Mouse (Mus musculus) hindbrain, embryonic 12.5 days (tissue): ENCODE results near the gene Parp3. TPM values are rescaled to one million over a fixed set of nuclear protein-coding genes. Genes with fewer than 3 reads are reported as not detected.

Experiments used
- ATAC-seq: fragments of 200-750 bp; cut with Nextera tagmentation; 2 replicates; pipeline ENCODE4 v1.8.0; 2017; ENCODE audit warnings: moderate TSS enrichment; ENCODE audit not compliant: low FRiP score
- H3K27ac ChIP-seq: fragments of 300-500 bp; sonication (generic); 2 replicates; pipeline ENCODE4 v1.5.1; 2016; ENCODE audit warnings: mild to moderate bottlenecking
- H3K27me3 ChIP-seq: fragments of 300-500 bp; sonication (generic); 2 replicates; pipeline ENCODE4 v1.6.1; 2016; ENCODE audit warnings: mild to moderate bottlenecking
- H3K36me3 ChIP-seq: fragments of 300-500 bp; sonication (generic); 2 replicates; pipeline ENCODE4 v1.6.1; 2016; ENCODE audit warnings: mild to moderate bottlenecking
- H3K4me1 ChIP-seq: fragments of 300-500 bp; sonication (generic); 2 replicates; pipeline ENCODE4 v1.6.1; 2016
- H3K4me2 ChIP-seq: fragments of 300-500 bp; sonication (generic); replicated peaks from 2 replicates; pipeline ENCODE4 v1.6.1; 2016; ENCODE audit warnings: mild to moderate bottlenecking
- H3K4me3 ChIP-seq: fragments of 300-500 bp; sonication (generic); 2 replicates; pipeline ENCODE4 v1.5.1; 2016; ENCODE audit warnings: mild to moderate bottlenecking
- H3K9ac ChIP-seq: fragments of 300-500 bp; sonication (generic); 2 replicates; pipeline ENCODE4 v1.6.1; 2016; ENCODE audit warnings: mild to moderate bottlenecking, moderate library complexity
- H3K9me3 ChIP-seq: fragments of 300-500 bp; sonication (generic); replicated peaks from 2 replicates; pipeline ENCODE4 v1.6.1; 2016; ENCODE audit warnings: mild to moderate bottlenecking
- whole genome bisulfite sequencing: fragments of 180-500 bp; shearing (Covaris S2); methylation state at CpG from one replicate; pipeline ENCODE4 v1.1.7; 2016; 5-methylcytosine and 5-hydroxymethylcytosine counted together
- polyA plus RNA-seq: library from polyadenylated mRNA; unstranded; fragments of >200 nt; fragmentation: Nextera tagmentation; extraction: Ambion mirVana; gene quantifications from 2 replicates; pipeline ENCODE4 v1.2.1, GENCODE M21; 2016

Gene Parp3
- polyA plus RNA-seq, 1 experiment from 2014 or later = 1.6 TPM

DNA sequence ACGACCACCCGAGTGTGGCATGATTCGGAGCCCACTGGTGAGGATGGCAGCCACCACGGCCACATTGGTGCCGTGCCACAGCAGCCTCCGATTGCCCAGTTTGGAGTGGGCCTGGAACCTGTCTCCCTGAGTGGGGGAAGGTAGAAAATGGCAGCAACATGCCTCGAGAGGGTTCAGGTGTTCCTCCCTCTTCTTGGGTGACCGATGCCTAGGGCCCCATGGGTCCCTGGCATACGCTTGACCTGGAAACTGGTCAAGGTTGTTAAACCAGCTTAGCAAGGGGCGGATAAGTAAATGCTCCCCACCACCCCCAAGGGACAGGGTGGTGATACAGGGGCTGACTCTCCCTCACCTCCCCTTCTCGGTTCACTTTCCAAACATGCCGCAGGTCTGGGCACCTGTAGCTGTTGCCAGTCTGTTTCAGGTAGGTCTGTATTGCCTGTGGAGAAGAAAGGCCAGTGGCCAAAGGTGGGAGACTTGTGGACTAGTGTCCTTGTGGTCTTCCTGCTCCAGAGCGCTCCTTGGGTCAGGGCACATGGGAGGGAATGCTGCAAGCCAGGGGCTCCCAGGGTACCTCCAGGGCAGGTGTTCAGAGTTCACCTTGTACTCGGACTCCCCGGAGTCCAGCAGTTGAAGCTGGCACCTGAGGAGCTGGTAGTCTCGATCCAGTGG is 3.5 kb downstream of the Parp3 start:
- Histone ChIP-seq H3K9me3 (no peaks in the 10 kb centered on the region), H3K36me3 (no peaks in the 10 kb centered on the region), H3K4me3 (no peak overlapping the region), H3K4me1 (peaks cover 30% of the 10 kb centered on the region), H3K27me3 (no peaks in the 10 kb centered on the region), H3K4me2 (no peak overlapping the region), H3K9ac (no peak overlapping the region), H3K27ac (no peak overlapping the region)
- WGBS = 93% methylated on average over 16 of the region's 16 CpGs
- no peak for ATAC-seq

DNA sequence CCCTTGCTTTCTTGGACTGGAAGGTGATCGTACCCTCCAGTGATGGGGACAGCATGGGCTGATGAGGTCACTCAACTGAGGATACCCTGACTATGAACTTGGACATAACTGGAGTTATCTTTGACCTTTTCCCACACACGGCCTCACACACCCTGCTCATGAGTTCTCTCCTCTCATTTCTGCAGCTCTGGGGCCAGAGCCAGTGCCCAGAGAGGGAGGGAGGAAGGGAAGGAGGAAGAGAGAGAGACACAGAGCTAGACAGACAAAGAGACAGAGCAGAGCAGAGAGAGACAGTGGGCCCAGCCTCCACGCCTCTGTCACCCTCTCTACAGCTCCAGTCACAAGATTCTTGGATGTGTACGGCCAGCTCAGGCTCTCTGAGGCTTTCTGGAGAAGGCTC is 4.4 kb downstream of the Parp3 start:
- no peak for ATAC-seq

DNA sequence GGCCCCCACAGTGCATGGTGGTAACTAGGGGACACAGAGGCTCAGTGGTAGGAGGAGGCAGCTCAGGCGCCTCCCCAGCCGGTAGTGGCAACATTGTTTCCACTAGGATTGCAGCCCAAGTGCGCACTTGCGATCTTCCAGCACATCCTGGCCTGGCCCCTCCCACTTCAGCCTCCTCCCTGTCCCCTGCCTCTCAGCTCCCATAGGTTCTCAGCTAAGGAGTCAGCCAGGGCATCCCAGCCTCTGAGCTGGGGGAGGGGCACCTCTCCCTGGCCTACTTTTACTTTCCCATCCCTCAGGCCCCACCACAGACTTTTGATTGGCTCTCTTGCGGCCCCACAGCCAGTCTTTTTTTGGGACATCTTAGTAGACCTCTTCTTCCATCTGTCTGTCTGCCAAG is 4.9 kb downstream of the Parp3 start:
- no peaks in the 10 kb centered on the region for H3K9me3 ChIP-seq
- no peak for ATAC-seq
- no peak overlapping the region for H3K9ac ChIP-seq
- 15% methylated on average over 5 of the region's 5 CpGs for WGBS
- no peak overlapping the region for H3K27ac ChIP-seq
- H3K36me3 ChIP-seq = no peaks in the 10 kb centered on the region
- peaks cover 23% of the 10 kb centered on the region for H3K4me1 ChIP-seq
- H3K4me2 ChIP-seq = no peak overlapping the region
- H3K27me3 ChIP-seq = no peaks in the 10 kb centered on the region
- no peak overlapping the region for H3K4me3 ChIP-seq

More for the DNA sequence above, 4.4 kb downstream of the Parp3 start:
- Histone ChIP-seq H3K27me3 (no peaks in the 10 kb centered on the region), H3K9me3 (no peaks in the 10 kb centered on the region), H3K27ac (no peak overlapping the region), H3K4me2 (no peak overlapping the region), H3K4me3 (no peak overlapping the region), H3K9ac (no peak overlapping the region), H3K4me1 (peaks cover 23% of the 10 kb centered on the region), H3K36me3 (no peaks in the 10 kb centered on the region)
- WGBS = 74% methylated on average over 4 of the region's 4 CpGs

DNA sequence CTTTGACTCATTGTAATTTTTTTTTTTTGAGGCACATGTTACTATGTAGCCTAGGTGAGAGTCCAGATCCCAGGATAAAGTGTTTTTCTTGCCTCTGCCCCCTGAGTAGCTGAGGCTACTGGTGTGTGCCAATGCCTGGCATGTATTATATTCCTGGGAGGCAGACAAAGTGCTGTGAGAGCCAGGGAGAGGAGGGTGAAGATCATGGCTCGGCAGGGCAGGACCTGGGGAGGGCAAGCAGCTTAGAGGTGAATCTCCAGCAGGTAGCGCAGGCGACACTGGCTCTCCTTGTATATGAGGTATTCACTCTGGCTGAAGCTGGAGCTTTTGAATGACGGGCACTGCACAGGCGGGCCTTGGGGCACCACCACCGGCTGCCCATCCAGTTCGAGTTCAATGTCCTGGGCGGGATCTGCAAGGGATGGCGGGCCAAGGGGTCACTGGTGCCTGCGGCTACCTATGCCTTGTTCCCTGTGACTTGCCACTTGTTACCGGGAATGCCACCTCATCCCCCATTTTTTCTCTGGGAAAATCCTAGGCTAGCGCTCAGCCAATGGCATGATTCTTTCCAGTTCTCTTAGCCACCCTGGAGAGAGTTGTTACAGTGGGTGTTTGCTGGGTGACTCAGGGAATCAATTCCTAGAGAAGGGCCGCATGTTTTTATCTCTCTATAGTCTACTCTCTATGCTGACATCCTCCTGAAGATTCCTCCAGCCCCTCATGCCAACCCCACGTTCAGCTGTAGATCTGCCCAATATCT is 5.6 kb downstream of the Parp3 start:
- H3K4me3 ChIP-seq = no peak overlapping the region
- no peaks in the 10 kb centered on the region for H3K27me3 ChIP-seq
- no peak overlapping the region for H3K4me2 ChIP-seq
- no peaks in the 10 kb centered on the region for H3K36me3 ChIP-seq
- 66% methylated on average over 14 of the region's 14 CpGs for WGBS
- H3K9me3 ChIP-seq = no peaks in the 10 kb centered on the region
- peaks cover 19% of the 10 kb centered on the region for H3K4me1 ChIP-seq
- H3K27ac ChIP-seq = no peak overlapping the region
- no peak overlapping the region for H3K9ac ChIP-seq
- ATAC-seq = no peak

DNA sequence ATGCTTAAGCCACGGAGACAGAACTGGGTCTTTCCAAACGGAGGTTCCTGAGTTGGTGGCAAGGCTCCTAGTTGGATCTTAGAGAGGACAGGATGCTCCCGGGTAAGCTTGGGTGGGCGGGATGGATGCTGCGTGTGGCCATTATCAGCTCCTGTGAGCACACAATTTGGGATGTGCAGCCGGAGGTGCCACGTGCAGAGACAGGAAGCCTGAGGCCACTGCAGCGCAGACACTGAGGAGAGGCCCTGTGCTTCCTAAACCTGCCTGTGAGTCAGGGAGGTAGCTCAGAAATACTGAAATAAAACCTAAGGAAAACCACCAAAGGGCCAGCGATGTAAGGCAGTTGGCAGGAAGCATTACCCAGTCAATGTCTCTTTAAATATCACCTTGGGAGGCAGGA is 7.0 kb downstream of the Parp3 start:
- H3K4me2 ChIP-seq = no peak overlapping the region
- 67% methylated on average over 9 of the region's 9 CpGs for WGBS
- no peak for ATAC-seq

DNA sequence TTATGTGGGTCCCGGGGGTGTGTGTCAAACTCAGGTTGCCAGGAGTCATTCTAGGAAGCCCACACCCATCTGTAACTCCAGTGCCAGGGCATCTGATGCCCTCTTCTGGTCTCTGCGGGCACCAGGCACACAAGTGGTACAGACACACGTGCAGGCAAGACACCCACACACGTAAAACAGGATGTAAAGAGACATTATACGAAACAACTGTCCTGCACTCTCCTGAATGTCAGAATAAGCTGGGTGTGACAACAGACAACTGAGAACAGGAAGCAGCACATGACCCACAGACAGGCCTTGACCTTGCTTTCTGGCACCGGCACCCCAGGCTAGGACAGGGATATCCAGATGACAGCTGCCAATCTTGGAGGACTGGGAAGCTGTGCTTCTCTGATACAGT is 7.4 kb downstream of the Parp3 start:
- Histone ChIP-seq H3K27ac (no peak overlapping the region), H3K9ac (no peak overlapping the region), H3K36me3 (peaks cover 3% of the 10 kb centered on the region; the same call in 1 of the 2 replicates), H3K4me3 (no peak overlapping the region), H3K4me2 (no peak overlapping the region), H3K4me1 (peaks cover 28% of the 10 kb centered on the region), H3K9me3 (no peaks in the 10 kb centered on the region), H3K27me3 (peaks cover 4% of the 10 kb centered on the region; the same call in 1 of the 2 replicates)
- no peak for ATAC-seq
- 74% methylated on average over 6 of the region's 6 CpGs for WGBS

More for the DNA sequence above, 7.0 kb downstream of the Parp3 start:
- Histone ChIP-seq H3K27me3 (peaks cover 2% of the 10 kb centered on the region; the same call in 1 of the 2 replicates), H3K9ac (no peak overlapping the region), H3K9me3 (no peaks in the 10 kb centered on the region), H3K4me1 (peaks cover 28% of the 10 kb centered on the region), H3K27ac (no peak overlapping the region), H3K4me3 (no peak overlapping the region), H3K36me3 (no peaks in the 10 kb centered on the region)

DNA sequence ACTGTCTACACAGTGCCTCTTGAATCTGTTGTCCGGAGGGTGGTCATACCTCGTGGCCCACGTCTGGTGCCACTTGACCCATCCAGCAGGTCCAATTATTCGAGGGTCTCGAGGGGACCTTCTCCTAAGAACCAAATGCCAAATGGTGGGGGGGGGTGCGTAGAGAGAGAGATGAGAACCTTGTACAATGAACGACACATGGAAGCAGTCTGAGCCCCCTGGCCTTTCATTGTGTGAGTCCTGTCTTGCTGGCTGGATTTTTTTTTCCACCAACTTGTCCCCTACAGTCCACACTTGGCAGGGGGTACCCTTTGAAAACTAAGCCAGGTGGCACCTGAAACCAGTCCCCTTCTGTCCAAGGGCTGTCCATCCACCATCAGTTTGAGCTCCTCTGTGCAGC is 9.0 kb downstream of the Parp3 start:
- no peak overlapping the region for H3K4me2 ChIP-seq
- 82% methylated on average over 7 of the region's 7 CpGs for WGBS
- H3K4me1 ChIP-seq = peaks cover 25% of the 10 kb centered on the region

DNA sequence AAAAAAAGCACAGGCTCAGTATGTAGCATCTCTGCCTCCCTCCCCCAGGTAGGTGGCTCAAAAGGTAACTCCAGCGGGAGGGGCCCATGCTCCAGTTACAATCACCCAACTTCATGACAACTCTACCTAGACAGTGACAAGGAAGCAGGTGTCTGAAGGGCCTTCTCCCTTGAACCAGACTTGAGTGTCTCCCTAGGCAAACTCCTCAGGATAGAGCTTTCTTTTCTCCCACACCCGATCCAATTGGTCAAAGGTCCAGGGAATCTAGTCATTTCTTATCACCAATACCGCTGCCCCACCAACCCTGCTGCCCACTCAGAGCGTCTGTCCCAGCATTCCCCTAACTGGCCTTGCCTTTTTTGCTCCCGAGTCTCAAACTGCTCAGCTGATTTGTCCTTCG is 10.0 kb downstream of the Parp3 start:
- no peak overlapping the region for H3K27ac ChIP-seq
- H3K9ac ChIP-seq = no peak overlapping the region
- 96% methylated on average over 6 of the region's 6 CpGs for WGBS
- no peaks in the 10 kb centered on the region for H3K9me3 ChIP-seq
- H3K4me1 ChIP-seq = peaks cover 21% of the 10 kb centered on the region
- no peak overlapping the region for H3K4me3 ChIP-seq
- peaks cover 4% of the 10 kb centered on the region; the same call in 1 of the 2 replicates for H3K27me3 ChIP-seq
- ATAC-seq = no peak
- peaks cover 28% of the 10 kb centered on the region for H3K36me3 ChIP-seq
- no peak overlapping the region for H3K4me2 ChIP-seq

More for the DNA sequence above, 9.0 kb downstream of the Parp3 start:
- H3K36me3 ChIP-seq = peaks cover 18% of the 10 kb centered on the region
- no peak overlapping the region for H3K27ac ChIP-seq
- no peak overlapping the region for H3K4me3 ChIP-seq
- no peak for ATAC-seq
- peaks cover 4% of the 10 kb centered on the region; the same call in 1 of the 2 replicates for H3K27me3 ChIP-seq
- no peak overlapping the region for H3K9ac ChIP-seq
- H3K9me3 ChIP-seq = no peaks in the 10 kb centered on the region

DNA sequence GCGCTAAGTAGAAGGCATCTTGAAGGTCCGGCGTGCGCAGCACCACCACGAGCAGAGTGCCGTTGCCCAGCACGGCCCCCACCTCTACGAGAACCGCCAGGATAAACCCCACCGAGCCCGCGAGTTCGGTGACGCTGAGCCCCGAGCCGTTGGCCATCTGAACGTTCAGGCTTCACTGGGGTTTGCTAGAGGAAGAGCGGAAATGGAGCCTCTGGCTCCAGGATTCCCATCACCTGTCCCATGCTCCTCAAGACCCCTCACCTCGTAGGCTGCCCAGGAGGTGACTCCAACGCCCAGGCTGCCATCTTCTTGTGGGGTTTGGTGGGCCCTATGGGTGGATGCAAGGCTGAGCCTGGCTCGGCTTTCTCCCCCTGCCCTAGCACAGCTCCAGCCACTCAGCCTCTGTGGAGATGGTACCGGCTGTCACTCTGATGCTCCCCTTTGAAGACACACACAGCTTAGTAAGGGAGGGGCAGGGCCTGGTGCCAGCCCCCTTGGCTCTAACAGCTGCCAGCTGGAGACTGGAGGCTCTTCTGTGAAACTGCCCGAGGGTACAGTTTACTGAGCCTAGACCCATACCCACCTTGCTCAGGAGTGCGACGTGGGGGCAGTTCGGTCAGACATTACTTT is 11.1 kb downstream of the Parp3 start, which contains the start of gene Gpr62:
TSS of gene Gpr62 (minus strand) at position 368 of the 630 bp plus-strand sequence.
- Histone ChIP-seq H3K9me3 (no peaks in the 10 kb centered on the region), H3K4me3 (peak within 1 kb of the TSS; percentile 49), H3K9ac (peak within 1 kb of the TSS; percentile 82), H3K27ac (peak within 1 kb of the TSS; percentile 84), H3K4me2 (peak within 1 kb of the TSS; percentile 92), H3K27me3 (peaks cover 4% of the 10 kb centered on the region; the same call in 1 of the 2 replicates), H3K4me1 (peaks cover 22% of the 10 kb centered on the region), H3K36me3 (peaks cover 39% of the 10 kb centered on the region)
- ATAC-seq = peak; percentile 17; the same call in 1 of the 2 replicates
- 31% methylated on average over 26 of the region's 26 CpGs for WGBS

DNA sequence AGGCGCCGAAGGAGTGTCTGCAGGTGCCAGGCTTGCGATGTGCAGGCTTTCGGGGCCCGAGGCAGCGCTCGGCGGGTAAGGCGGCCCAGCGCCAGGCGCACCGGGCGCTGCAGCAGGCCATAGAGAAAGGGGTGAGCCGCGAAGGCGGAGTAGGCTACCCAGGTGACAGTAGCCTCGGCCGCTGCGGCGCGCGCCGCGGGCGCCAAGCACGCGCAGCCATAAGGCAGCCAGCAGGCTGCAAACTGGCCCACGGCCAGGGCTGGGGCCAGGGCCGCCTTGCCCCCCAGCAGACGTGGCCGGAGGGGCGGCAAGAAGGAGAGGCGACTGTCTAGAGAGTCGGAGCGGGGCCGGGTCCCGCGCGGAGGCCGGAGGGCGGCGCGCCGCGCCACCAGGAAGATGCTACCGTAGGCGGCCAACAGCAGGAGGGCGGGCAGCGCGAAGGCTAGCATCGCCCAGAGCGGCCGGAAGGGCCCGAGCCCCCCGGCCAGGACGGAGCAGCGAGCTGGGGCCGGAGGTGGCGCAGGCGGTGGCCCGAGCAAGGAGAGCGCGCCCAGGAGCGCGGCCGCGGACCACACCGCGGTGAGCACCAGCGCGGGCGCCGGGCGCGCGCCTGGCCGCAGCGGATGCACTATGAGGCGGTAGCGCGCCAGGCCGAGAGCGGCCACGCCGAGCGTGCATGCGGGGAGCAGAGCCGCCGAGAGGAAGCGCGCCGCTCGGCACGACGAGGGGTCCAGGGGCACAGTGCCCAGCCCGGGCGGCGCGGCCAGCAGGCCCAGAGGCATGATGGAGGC is 11.8 kb downstream of the Parp3 start:
- Histone ChIP-seq H3K4me1 (peaks cover 30% of the 10 kb centered on the region), H3K4me2 (peak overlapping the region; percentile 92), H3K4me3 (peak overlapping the region; percentile 49), H3K9me3 (no peaks in the 10 kb centered on the region), H3K27me3 (peaks cover 4% of the 10 kb centered on the region; the same call in 1 of the 2 replicates), H3K36me3 (peaks cover 46% of the 10 kb centered on the region), H3K9ac (peak overlapping the region; percentile 82), H3K27ac (peak overlapping the region; percentile 84)
- ATAC-seq = peak; percentile 58
- 2% methylated on average over 97 of the region's 99 CpGs for WGBS

DNA sequence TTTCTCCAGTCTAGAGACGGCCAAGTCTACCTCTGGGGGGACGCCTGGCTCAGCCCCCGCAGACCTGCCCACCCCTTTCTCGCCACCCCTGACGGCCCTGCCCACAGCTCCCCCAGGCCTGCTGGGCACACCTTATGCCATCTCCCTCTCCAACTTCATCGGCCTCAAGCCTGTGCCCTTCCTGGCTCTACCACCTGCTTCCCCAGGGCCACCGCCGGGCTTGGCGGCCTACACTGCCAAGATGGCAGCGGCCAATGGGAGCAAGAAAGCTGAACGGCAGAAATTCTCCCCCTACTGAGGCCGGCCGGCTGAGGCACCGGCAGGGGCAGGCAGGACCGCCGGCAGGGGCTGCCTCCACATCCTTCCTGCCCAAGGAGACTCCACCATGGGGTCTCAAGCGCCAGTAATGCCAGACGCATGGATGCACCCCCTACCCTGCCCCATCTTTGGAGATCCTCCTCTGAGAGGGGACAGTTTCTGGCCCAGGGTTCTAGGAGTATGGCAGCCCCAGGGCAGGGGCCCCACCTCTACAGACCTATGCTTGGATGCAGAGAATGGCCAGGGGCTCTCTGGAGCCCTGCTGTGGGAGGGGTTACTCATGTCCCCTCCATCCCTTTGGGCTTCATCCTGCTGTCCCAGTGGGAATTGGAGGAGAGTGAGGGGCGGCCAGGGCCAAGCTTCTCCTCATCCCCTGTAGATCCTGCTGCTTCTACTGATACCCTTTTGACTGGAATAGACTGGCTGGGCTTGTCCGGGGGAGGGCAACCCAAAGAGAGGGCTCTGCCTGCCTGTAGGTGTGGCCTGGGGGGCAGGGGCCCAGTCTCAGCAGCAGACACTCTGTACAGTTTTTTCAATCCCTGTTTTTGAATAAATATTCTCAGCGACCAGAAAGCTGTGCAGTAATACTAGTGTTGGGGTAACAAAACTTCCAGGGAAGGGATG is 13.4 kb downstream of the Parp3 start:
- peaks cover 4% of the 10 kb centered on the region; the same call in 1 of the 2 replicates for H3K27me3 ChIP-seq
- no peaks in the 10 kb centered on the region for H3K9me3 ChIP-seq
- H3K4me3 ChIP-seq = no peak overlapping the region
- H3K9ac ChIP-seq = no peak overlapping the region
- ATAC-seq = no peak
- no peak overlapping the region for H3K4me2 ChIP-seq
- 84% methylated on average over 21 of the region's 21 CpGs for WGBS
- H3K27ac ChIP-seq = no peak overlapping the region
- H3K4me1 ChIP-seq = peaks cover 45% of the 10 kb centered on the region
- H3K36me3 ChIP-seq = peaks cover 52% of the 10 kb centered on the region
